Mouse (Mus musculus) C2C12 (cell line): ENCODE measurements around the gene A730061H03Rik. TPM values are rescaled to one million over a fixed set of nuclear protein-coding genes. Genes with fewer than 3 reads are reported as not detected.

Experiments used
- H3K27me3 ChIP-seq: one replicate; pipeline ENCODE4 v1.6.1; 2011; ENCODE audit not compliant: control insufficient read depth, insufficient read depth, insufficient read length
- H3K36me3 ChIP-seq: one replicate; pipeline ENCODE4 v1.6.1; 2011; ENCODE audit not compliant: control insufficient read depth, insufficient read depth
- H3K4me3 ChIP-seq: one replicate; pipeline ENCODE4 v1.5.1; 2011; ENCODE audit warnings: mild to moderate bottlenecking, control low read depth; ENCODE audit not compliant: poor library complexity, insufficient read depth, severe bottlenecking
- H3K79me2 ChIP-seq: one replicate; pipeline ENCODE4 v1.6.1; 2011; ENCODE audit not compliant: control insufficient read depth, insufficient read depth
- H3K79me3 ChIP-seq: one replicate; pipeline ENCODE4 v1.6.1; 2011; ENCODE audit warnings: low read depth, control low read depth
- H3ac ChIP-seq: one replicate; pipeline ENCODE3; 2011; ENCODE audit warnings: low read depth; ENCODE audit not compliant: control insufficient read depth, insufficient read length
- CEBPB ChIP-seq: IDR thresholded peaks from one replicate; pipeline ENCODE4 v1.6.1; 2011; ENCODE audit warnings: low read depth, mild to moderate bottlenecking, control low read depth, moderate library complexity
- CTCF ChIP-seq: IDR thresholded peaks from one replicate; pipeline ENCODE4 v1.5.1; 2011; ENCODE audit not compliant: control insufficient read depth, insufficient read depth, insufficient read length
- FOSL1 ChIP-seq: IDR thresholded peaks from one replicate; pipeline ENCODE4 v1.8.0; 2011; ENCODE audit warnings: mild to moderate bottlenecking, low read length; ENCODE audit not compliant: poor library complexity, insufficient read depth, severe bottlenecking
- MAX ChIP-seq: IDR thresholded peaks from one replicate; pipeline ENCODE4 v1.6.1; 2011; ENCODE audit warnings: mild to moderate bottlenecking, control low read depth
- MYOD1 ChIP-seq: IDR thresholded peaks from one replicate; pipeline ENCODE4 v1.6.1; 2011; ENCODE audit warnings: low read depth; ENCODE audit not compliant: control insufficient read depth, insufficient read length
- MYOG ChIP-seq: IDR thresholded peaks from one replicate; pipeline ENCODE4 v1.6.1; 2011; ENCODE audit not compliant: control insufficient read depth, insufficient read length; ENCODE audit errors: extremely low read depth
- USF1 ChIP-seq: IDR thresholded peaks from one replicate; pipeline ENCODE4 v1.6.1; 2011; ENCODE audit warnings: low read depth, mild to moderate bottlenecking, control low read depth, moderate library complexity
- polyA plus RNA-seq: library from polyadenylated mRNA; unstranded; fragments of >200 nt; fragmentation: generic; extraction: Trizol; gene quantifications from one replicate; pipeline ENCODE4 v1.2.1, GENCODE M21; 2012; ENCODE audit warnings: missing spikeins

Gene A730061H03Rik
- polyA plus RNA-seq, 1 experiment, result 0.16 TPM

- no peak for TF ChIP-seq CEBPB
- no peak for TF ChIP-seq MAX
- no peak for TF ChIP-seq MYOG
- TF ChIP-seq FOSL1, result no peak
- no peak for TF ChIP-seq USF1
- no peak for TF ChIP-seq CTCF
- TF ChIP-seq MYOD1, result no peak
- Histone ChIP-seq H3K27me3 (no peaks in the 10 kb centered on the region), H3K79me2 (peaks cover 44% of the 10 kb centered on the region), H3K79me3 (peaks cover 23% of the 10 kb centered on the region), H3ac (peak within 1 kb of the TSS; percentile 92), H3K36me3 (peaks cover 30% of the 10 kb centered on the region), H3K4me3 (peak within 1 kb of the TSS; percentile 89)
Measured at GRCm38 (mm10) chr14:55590748-55591330, 30.6 kb upstream of the A730061H03Rik start, which contains the start of gene Psme2. Gene Psme2, minus strand, starts transcription at chr14:55591113.

- Histone ChIP-seq H3K79me2 (peaks cover 44% of the 10 kb centered on the region), H3ac (peak overlapping the region; percentile 74), H3K36me3 (peaks cover 22% of the 10 kb centered on the region), H3K4me3 (peak overlapping the region; percentile 89), H3K27me3 (no peaks in the 10 kb centered on the region), H3K79me3 (peaks cover 23% of the 10 kb centered on the region)
- TF ChIP-seq FOSL1 (no peak), CEBPB (no peak), CTCF (no peak), MYOG (no peak), MYOD1 (no peak)
Measured at GRCm38 (mm10) chr14:55589771-55590448, 29.7 kb upstream of the A730061H03Rik start.

- TF ChIP-seq CTCF, result no peak
- TF ChIP-seq MAX, result no peak
- no peak for TF ChIP-seq MYOG
- no peak for TF ChIP-seq USF1
- no peak for TF ChIP-seq CEBPB
- TF ChIP-seq MYOD1, result no peak
- TF ChIP-seq FOSL1, result no peak
- Histone ChIP-seq H3ac (no peak overlapping the region), H3K4me3 (no peak overlapping the region), H3K79me2 (peaks cover 43% of the 10 kb centered on the region), H3K36me3 (peaks cover 16% of the 10 kb centered on the region), H3K27me3 (no peaks in the 10 kb centered on the region), H3K79me3 (peaks cover 23% of the 10 kb centered on the region)
Measured at GRCm38 (mm10) chr14:55589271-55589670, 29.1 kb upstream of the A730061H03Rik start.

- Histone ChIP-seq H3K27me3 (no peaks in the 10 kb centered on the region), H3K79me3 (peaks cover 5% of the 10 kb centered on the region), H3K36me3 (peaks cover 13% of the 10 kb centered on the region), H3K4me3 (no peak overlapping the region), H3K79me2 (peaks cover 16% of the 10 kb centered on the region), H3ac (no peak overlapping the region)
- no peak for TF ChIP-seq USF1
- TF ChIP-seq CTCF, result no peak
- TF ChIP-seq MAX, result no peak
- TF ChIP-seq FOSL1, result no peak
- no peak for TF ChIP-seq CEBPB
- TF ChIP-seq MYOD1, result no peak
- TF ChIP-seq MYOG, result no peak
Measured at GRCm38 (mm10) chr14:55586149-55586548, 25.9 kb upstream of the A730061H03Rik start.

- no peak for TF ChIP-seq MYOD1
- no peak for TF ChIP-seq USF1
- TF ChIP-seq MAX, result no peak
- no peak for TF ChIP-seq FOSL1
- TF ChIP-seq CEBPB, result no peak
- no peak for TF ChIP-seq CTCF
- TF ChIP-seq MYOG, result no peak
- Histone ChIP-seq H3K4me3 (no peak overlapping the region), H3K27me3 (no peaks in the 10 kb centered on the region), H3ac (no peak overlapping the region), H3K79me3 (peaks cover 5% of the 10 kb centered on the region), H3K79me2 (peaks cover 15% of the 10 kb centered on the region), H3K36me3 (peaks cover 13% of the 10 kb centered on the region)
Measured at GRCm38 (mm10) chr14:55585566-55585960, 25.4 kb upstream of the A730061H03Rik start.
